Mouse (Mus musculus) cortical plate, adult 2 months (tissue): ENCODE data around the gene 1700023F06Rik.

Experiments
- CTCF ChIP-seq: fragments of 200-500 bp; IDR thresholded peaks from 2 replicates; pipeline ENCODE4 v1.5.1; 2011; ENCODE audit warnings: mild to moderate bottlenecking, control low read depth, low read length; ENCODE audit not compliant: insufficient read depth; ENCODE audit errors: extremely low read depth
- POLR2A ChIP-seq: fragments of 200-500 bp; IDR thresholded peaks from 2 replicates; pipeline ENCODE4 v1.6.1; 2011; ENCODE audit warnings: mild to moderate bottlenecking, low read length, control low read depth; ENCODE audit not compliant: insufficient read depth; ENCODE audit errors: extremely low read depth

- no peak for TF ChIP-seq POLR2A
- no peak for TF ChIP-seq CTCF
Observed at GRCm38 (mm10) chr11:103198339-103198738, 10.0 kb downstream of the 1700023F06Rik start.
